Mouse (Mus musculus) embryonic facial prominence, embryonic 14.5 days (tissue): ENCODE measurements around the gene Lrp6. TPM values are rescaled to one million over a fixed set of nuclear protein-coding genes. Genes with fewer than 3 reads are reported as not detected.

Source experiments
- ATAC-seq: fragments of 200-750 bp; cut with Nextera tagmentation; 2 replicates; pipeline ENCODE4 v1.8.0; 2017; ENCODE audit warnings: low read depth, moderate number of reproducible peaks, moderate TSS enrichment
- DNase-seq: peaks from one replicate; pipeline ENCODE4 v3.0.0-alpha.2; 2015; ENCODE audit warnings: low spot score
- H3K27ac ChIP-seq: fragments of 300-500 bp; sonication (generic); replicated peaks from 2 replicates; pipeline ENCODE4 v1.5.1; 2014; ENCODE audit warnings: low read depth, mild to moderate bottlenecking, low read length, moderate library complexity
- H3K27me3 ChIP-seq: fragments of 300-500 bp; sonication (generic); replicated peaks from 2 replicates; pipeline ENCODE4 v1.6.1; 2014; ENCODE audit warnings: low read length; ENCODE audit not compliant: control insufficient read depth, insufficient read depth
- H3K36me3 ChIP-seq: fragments of 300-500 bp; sonication (generic); 2 replicates; pipeline ENCODE4 v1.6.1; 2014; ENCODE audit warnings: low read length, mixed read lengths; ENCODE audit not compliant: control insufficient read depth, insufficient read depth
- H3K4me1 ChIP-seq: fragments of 300-500 bp; sonication (generic); 2 replicates; pipeline ENCODE4 v1.6.1; 2014; ENCODE audit warnings: antibody characterized with exemption, low read length; ENCODE audit not compliant: control insufficient read depth, insufficient read depth
- H3K4me2 ChIP-seq: fragments of 300-500 bp; sonication (generic); 2 replicates; pipeline ENCODE4 v1.6.1; 2014; ENCODE audit warnings: low read depth, mild to moderate bottlenecking, low read length, moderate library complexity, mixed read lengths
- H3K4me3 ChIP-seq: fragments of 300-500 bp; sonication (generic); 2 replicates; pipeline ENCODE4 v1.5.1; 2014; ENCODE audit warnings: low read depth, mild to moderate bottlenecking, low read length
- H3K9ac ChIP-seq: fragments of 300-500 bp; sonication (generic); 2 replicates; pipeline ENCODE4 v1.6.1; 2014; ENCODE audit warnings: low read depth, mild to moderate bottlenecking, low read length, moderate library complexity, mixed read lengths
- H3K9me3 ChIP-seq: fragments of 300-500 bp; sonication (generic); 2 replicates; pipeline ENCODE4 v1.6.1; 2016; ENCODE audit warnings: low read length; ENCODE audit not compliant: control insufficient read depth
- WGBS: fragments of 180-500 bp; shearing (Covaris S2); extraction: QIAGEN DNeasy Blood & Tissue Kit; methylation state at CpG from one replicate; pipeline ENCODE4 v1.1.7; 2014; 5-methylcytosine and 5-hydroxymethylcytosine counted together
- polyA plus RNA-seq: library from polyadenylated mRNA; unstranded; fragments of >200 nt; fragmentation: Nextera tagmentation; extraction: Ambion mirVana; gene quantifications from 2 replicates; pipeline ENCODE4 v1.2.1, GENCODE M21; 2014

Lrp6 gene
- polyA plus RNA-seq, 1 experiment from 2014 or later: 39.8 TPM

DNA sequence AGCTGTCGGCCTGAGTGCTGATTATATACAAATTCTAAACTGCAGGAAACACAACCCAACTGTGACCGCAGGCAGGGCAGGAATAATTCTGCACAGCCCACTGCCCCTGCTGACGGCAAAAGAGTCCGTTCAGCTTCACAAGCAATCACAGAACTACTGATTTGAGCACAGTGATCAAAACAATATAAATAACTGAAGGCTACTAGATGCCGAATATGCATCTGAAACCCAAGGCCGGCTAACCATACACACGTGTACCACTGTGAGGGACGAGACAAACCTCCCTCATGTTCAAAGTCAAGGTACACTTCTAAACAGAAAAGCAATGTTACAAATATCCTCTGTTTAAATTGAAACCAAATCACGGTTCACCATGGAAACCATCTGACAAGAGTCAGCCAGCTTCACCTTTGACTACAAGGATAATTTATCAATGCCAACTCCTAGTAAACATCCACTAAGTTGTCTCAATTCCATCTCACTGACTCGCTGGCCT lies 57.0 kb downstream of the Lrp6 start:
- ATAC-seq (no peak), DNase-seq (peak; percentile 33)
- 0 out of 2 replicates have a peak overlapping the region, but pooled peaks have one; percentile 14 for H3K9ac ChIP-seq
- peaks cover 42% of the 10 kb centered on the region for H3K4me1 ChIP-seq
- H3K9me3 ChIP-seq: no peaks in the 10 kb centered on the region
- H3K36me3 ChIP-seq: peaks cover 33% of the 10 kb centered on the region
- 31% methylated on average over 10 of the region's 10 CpGs for WGBS
- H3K27me3 ChIP-seq: no peaks in the 10 kb centered on the region
- H3K4me3 ChIP-seq: no peak overlapping the region
- H3K4me2 ChIP-seq: peak overlapping the region; percentile 19; the same call in 1 of the 2 replicates
- peak overlapping the region; percentile 48; the same call in 1 of the 2 replicates for H3K27ac ChIP-seq

DNA sequence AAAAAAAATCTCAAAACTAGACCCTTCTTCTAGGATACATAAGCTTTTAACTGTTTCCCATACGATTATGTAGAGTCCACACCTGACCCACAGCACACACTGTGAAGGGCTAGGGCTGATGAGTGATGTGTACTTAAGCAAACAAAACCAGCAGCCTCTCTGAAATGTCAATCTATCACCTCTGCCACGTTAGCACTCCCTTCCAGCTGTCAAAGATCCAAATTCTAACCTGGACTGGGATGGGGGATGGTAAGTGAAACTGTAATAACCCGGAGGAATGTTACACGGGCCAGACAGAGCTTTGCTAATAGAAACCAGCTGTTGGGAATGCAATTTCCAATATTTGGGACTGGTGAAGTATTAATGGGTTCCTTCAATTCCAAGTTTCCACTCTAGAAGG lies 61.9 kb downstream of the Lrp6 start:
- Histone ChIP-seq H3K4me2 (no peak overlapping the region), H3K4me1 (peaks cover 11% of the 10 kb centered on the region), H3K27me3 (no peaks in the 10 kb centered on the region), H3K9ac (no peak overlapping the region), H3K27ac (no peak overlapping the region; the same call in 1 of the 2 replicates), H3K9me3 (no peaks in the 10 kb centered on the region), H3K4me3 (no peak overlapping the region), H3K36me3 (peaks cover 45% of the 10 kb centered on the region)
- WGBS: 24% methylated on average over 4 of the region's 4 CpGs
- no peak for ATAC-seq
- DNase-seq: peak; percentile 46

DNA sequence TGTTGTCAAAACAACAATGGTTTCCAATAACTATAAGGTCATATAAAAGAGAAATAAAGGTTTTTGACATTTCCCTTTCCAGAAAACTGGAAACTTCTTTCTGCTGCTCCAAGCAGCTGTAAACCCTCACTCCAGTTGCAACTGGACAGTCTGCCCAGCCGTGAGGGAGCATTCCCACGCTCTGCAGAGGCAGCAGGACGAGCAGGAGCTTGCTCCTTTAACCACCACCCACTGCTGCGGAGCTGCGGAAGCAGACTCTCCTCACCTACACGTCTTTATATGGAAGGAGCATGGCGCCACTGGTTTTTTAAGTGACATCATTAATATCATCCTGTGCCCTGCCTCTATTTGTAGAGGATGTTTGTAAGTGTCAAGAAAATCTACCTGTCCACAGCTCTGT lies 64.4 kb downstream of the Lrp6 start:
- DNase-seq: no peak
- no peak overlapping the region for H3K27ac ChIP-seq
- no peaks in the 10 kb centered on the region for H3K9me3 ChIP-seq
- no peaks in the 10 kb centered on the region for H3K27me3 ChIP-seq
- no peak for ATAC-seq
- 68% methylated on average over 7 of the region's 7 CpGs for WGBS
- no peak overlapping the region for H3K9ac ChIP-seq
- peaks cover 11% of the 10 kb centered on the region; the same call in 1 of the 2 replicates for H3K4me1 ChIP-seq
- no peak overlapping the region for H3K4me2 ChIP-seq
- H3K36me3 ChIP-seq: peaks cover 54% of the 10 kb centered on the region
- H3K4me3 ChIP-seq: no peak overlapping the region

DNA sequence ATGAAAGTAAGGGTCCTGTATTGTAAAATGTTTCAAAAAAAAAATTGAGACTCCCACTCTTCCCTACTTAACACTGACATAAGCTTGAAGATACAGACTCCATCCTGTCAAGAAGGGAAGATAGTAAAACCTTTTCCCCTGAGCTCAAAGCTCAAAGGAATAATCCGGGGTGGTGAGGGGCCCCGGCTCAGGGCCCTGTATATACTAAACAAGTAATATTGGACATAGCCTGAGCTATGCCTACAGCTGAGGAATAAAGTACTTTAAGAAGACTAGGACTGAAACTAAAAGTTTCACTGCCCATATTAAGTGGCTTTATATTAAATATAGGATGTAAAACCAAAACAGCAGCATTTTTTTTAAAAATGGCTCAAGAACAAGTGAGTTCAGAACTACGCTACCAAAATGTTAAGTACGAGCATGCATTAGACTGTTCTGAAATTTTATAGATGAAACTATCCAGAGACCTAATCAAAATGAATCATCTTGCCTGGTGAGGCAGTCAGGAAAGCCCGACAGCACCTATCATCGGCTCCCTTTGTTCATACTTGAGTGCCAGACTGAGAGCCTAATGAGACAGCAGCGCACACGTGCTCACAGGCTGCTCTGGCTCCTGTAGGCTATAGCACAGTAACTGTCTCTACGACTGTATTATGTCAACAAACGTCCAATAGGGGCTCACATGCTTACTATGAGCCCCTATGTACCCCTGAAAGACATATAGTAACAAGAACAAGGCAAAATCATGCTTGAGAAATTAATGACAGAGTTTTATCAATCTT lies 66.2 kb downstream of the Lrp6 start:
- peak; percentile 70 for ATAC-seq
- Histone ChIP-seq H3K27ac (0 out of 2 replicates have a peak overlapping the region, but pooled peaks have one; percentile 1), H3K4me1 (peaks cover 7% of the 10 kb centered on the region; the same call in 1 of the 2 replicates), H3K4me3 (no peak overlapping the region), H3K36me3 (peaks cover 36% of the 10 kb centered on the region), H3K27me3 (no peaks in the 10 kb centered on the region), H3K9ac (no peak overlapping the region), H3K4me2 (no peak overlapping the region), H3K9me3 (no peaks in the 10 kb centered on the region)
- peak; percentile 60 for DNase-seq
- WGBS: 53% methylated on average over 10 of the region's 10 CpGs

DNA sequence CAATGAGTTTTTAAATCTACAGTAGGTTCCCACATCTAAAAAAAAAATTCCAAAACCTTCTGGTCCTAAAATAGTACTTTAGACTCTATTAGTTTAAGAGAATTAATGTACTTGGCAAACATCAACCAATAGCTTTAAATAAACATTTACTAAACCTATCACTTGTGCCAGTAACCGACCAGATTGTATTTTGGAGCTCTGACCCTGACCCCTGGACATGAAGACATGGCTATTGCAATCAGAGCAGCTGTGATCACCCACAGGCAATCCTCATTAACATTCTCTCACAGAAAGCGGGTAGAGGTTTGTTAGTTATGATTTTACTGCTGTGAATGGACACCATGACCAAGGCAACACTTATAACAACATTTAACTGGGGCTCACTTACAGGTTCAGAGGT lies 67.7 kb downstream of the Lrp6 start:
- Histone ChIP-seq H3K4me1 (peaks cover 4% of the 10 kb centered on the region; the same call in 1 of the 2 replicates), H3K9ac (no peak overlapping the region), H3K9me3 (no peaks in the 10 kb centered on the region), H3K4me2 (no peak overlapping the region), H3K27ac (no peak overlapping the region), H3K4me3 (no peak overlapping the region), H3K27me3 (no peaks in the 10 kb centered on the region), H3K36me3 (peaks cover 24% of the 10 kb centered on the region)
- DNase-seq (no peak), ATAC-seq (no peak)
- 73% methylated on average over 2 of the region's 2 CpGs for WGBS

GRCm38 (mm10) chr6:134498518-134498917 lies 68.2 kb downstream of the Lrp6 start:
- Histone ChIP-seq H3K27me3 (no peaks in the 10 kb centered on the region), H3K9me3 (no peaks in the 10 kb centered on the region), H3K9ac (no peak overlapping the region), H3K36me3 (peaks cover 19% of the 10 kb centered on the region), H3K4me3 (no peak overlapping the region), H3K4me1 (peaks cover 4% of the 10 kb centered on the region; the same call in 1 of the 2 replicates), H3K4me2 (no peak overlapping the region), H3K27ac (no peak overlapping the region)
- ATAC-seq: no peak
- no peak for DNase-seq

GRCm38 (mm10) chr6:134494828-134495698 lies 71.7 kb downstream of the Lrp6 start:
- DNase-seq (peak; percentile 91), ATAC-seq (peak; percentile 68; the same call in 1 of the 2 replicates)
- Histone ChIP-seq H3K36me3 (peaks cover 16% of the 10 kb centered on the region; the same call in 1 of the 2 replicates), H3K9me3 (no peaks in the 10 kb centered on the region), H3K4me1 (peaks cover 8% of the 10 kb centered on the region; the same call in 1 of the 2 replicates), H3K9ac (no peak overlapping the region), H3K27ac (no peak overlapping the region), H3K4me3 (no peak overlapping the region), H3K27me3 (no peaks in the 10 kb centered on the region), H3K4me2 (no peak overlapping the region)
- 67% methylated on average over 8 of the region's 8 CpGs for WGBS

- H3K9ac ChIP-seq: no peak overlapping the region
- 76% methylated on average over 9 of the region's 9 CpGs for WGBS
- no peak overlapping the region for H3K4me3 ChIP-seq
- DNase-seq (peak; percentile 16), ATAC-seq (peak; percentile 44; the same call in 1 of the 2 replicates)
- H3K9me3 ChIP-seq: no peaks in the 10 kb centered on the region
- peaks cover 29% of the 10 kb centered on the region for H3K36me3 ChIP-seq
- H3K27me3 ChIP-seq: no peaks in the 10 kb centered on the region
- H3K27ac ChIP-seq: no peak overlapping the region
- H3K4me1 ChIP-seq: 0 out of 2 replicates have a peak, but pooled peaks cover 4% of the 10 kb centered on the region
- H3K4me2 ChIP-seq: no peak overlapping the region
Measured at GRCm38 (mm10) chr6:134489637-134490036, 77.1 kb downstream of the Lrp6 start.
